Mouse (Mus musculus) midbrain, embryonic 12.5 days (tissue): ENCODE measurements around the gene Igfbp6. TPM values are rescaled to one million over a fixed set of nuclear protein-coding genes. Genes with fewer than 3 reads are reported as not detected.
"Not testable (repeated sequence)": the region's sequence is repeated elsewhere in the genome, so short reads cannot be mapped to it uniquely, and the experiment has no call there.

Experiments
- ATAC-seq: fragments of 200-750 bp; cut with Nextera tagmentation; 2 replicates; pipeline ENCODE4 v1.8.0; 2017; ENCODE audit warnings: low read depth, moderate TSS enrichment, moderate library complexity; ENCODE audit not compliant: low FRiP score
- H3K27ac ChIP-seq: fragments of 300-500 bp; sonication (generic); replicated peaks from 2 replicates; pipeline ENCODE4 v1.5.1; 2016; ENCODE audit warnings: mild to moderate bottlenecking
- H3K27me3 ChIP-seq: fragments of 300-500 bp; sonication (generic); 2 replicates; pipeline ENCODE4 v1.6.1; 2016; ENCODE audit warnings: mild to moderate bottlenecking
- H3K36me3 ChIP-seq: fragments of 300-500 bp; sonication (generic); 2 replicates; pipeline ENCODE4 v1.6.1; 2016
- H3K4me1 ChIP-seq: fragments of 300-500 bp; sonication (generic); 2 replicates; pipeline ENCODE4 v1.6.1; 2016
- H3K4me2 ChIP-seq: fragments of 300-500 bp; sonication (generic); replicated peaks from 2 replicates; pipeline ENCODE4 v1.6.1; 2016; ENCODE audit warnings: mild to moderate bottlenecking, moderate library complexity
- H3K4me3 ChIP-seq: fragments of 300-500 bp; sonication (generic); 2 replicates; pipeline ENCODE4 v1.5.1; 2016; ENCODE audit warnings: mild to moderate bottlenecking
- H3K9ac ChIP-seq: fragments of 300-500 bp; sonication (generic); replicated peaks from 2 replicates; pipeline ENCODE4 v1.6.1; 2016; ENCODE audit warnings: mild to moderate bottlenecking, moderate library complexity
- H3K9me3 ChIP-seq: fragments of 300-500 bp; sonication (generic); 2 replicates; pipeline ENCODE4 v1.6.1; 2016; ENCODE audit warnings: mild to moderate bottlenecking
- WGBS: fragments of 180-500 bp; shearing (Covaris S2); methylation state at CpG from one replicate; pipeline ENCODE4 v1.1.7; 2016; 5-methylcytosine and 5-hydroxymethylcytosine counted together
- polyA plus RNA-seq: library from polyadenylated mRNA; unstranded; fragments of >200 nt; fragmentation: Nextera tagmentation; extraction: Ambion mirVana; gene quantifications from 2 replicates; pipeline ENCODE4 v1.2.1, GENCODE M21; 2016

The Igfbp6 gene
- polyA plus RNA-seq, 1 experiment from 2014 or later = 0.32 TPM

DNA sequence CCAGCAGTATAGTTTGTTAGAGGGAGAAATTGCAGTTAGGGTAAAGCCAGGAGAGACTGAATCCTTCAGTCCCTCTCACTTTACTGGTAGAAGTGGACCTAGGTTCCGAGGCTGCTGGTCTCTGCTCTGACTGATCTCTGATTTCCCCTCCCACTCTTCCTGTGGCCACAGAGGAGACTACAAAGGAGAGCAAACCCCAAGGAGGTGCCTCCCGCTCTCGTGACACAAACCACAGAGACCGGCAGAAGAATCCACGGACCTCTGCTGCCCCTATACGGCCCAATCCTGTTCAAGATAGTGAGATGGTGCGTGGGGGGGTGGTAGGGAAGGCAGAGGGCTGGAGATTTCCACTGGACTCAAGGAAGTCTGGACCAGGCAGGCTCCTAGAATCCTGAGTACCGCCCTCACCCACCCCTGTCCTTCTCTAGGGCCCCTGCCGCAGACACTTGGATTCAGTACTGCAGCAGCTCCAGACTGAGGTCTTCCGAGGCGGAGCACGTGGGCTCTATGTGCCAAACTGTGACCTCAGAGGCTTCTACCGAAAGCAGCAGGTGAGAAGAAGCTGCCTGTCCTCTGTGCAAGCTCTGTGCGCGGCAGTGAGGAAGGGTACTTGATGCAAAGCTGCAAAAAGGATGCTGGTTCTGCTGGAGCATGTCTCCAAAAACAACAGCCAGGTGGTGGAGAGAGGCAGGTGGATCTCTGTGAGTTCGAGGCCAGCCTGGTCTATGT, 3.7 kb downstream of the Igfbp6 start:
- Histone ChIP-seq H3K4me1 (peaks cover 11% of the 10 kb centered on the region), H3K4me3 (no peak overlapping the region), H3K27ac (no peak overlapping the region), H3K36me3 (no peaks in the 10 kb centered on the region), H3K27me3 (peaks cover 34% of the 10 kb centered on the region), H3K9me3 (no peaks in the 10 kb centered on the region), H3K9ac (no peak overlapping the region), H3K4me2 (no peak overlapping the region)
- no peak for ATAC-seq
- 74% methylated on average over 16 of the region's 16 CpGs for WGBS

DNA sequence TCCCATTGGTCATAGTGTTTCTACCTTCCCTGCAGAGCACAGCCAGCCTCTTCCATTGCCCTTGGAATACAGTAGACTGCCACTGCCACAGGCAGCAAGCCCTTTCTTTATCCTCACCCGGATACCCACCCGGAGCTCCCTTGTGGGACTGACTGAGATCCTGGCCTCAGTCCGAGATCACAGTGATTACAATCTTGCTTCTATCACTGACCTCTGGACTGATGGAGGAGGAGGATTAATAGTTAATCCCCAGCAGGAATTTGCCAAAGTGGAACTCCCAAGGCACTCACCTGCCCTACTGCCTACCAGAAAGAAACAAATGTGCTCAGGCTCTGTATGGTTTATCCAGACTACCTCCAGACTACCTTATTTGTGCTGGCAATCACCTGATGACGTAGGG, 5.4 kb downstream of the Igfbp6 start:
- Histone ChIP-seq H3K36me3 (no peaks in the 10 kb centered on the region), H3K9ac (no peak overlapping the region), H3K4me1 (peaks cover 5% of the 10 kb centered on the region; the same call in 1 of the 2 replicates), H3K4me2 (no peak overlapping the region), H3K27me3 (peaks cover 17% of the 10 kb centered on the region), H3K27ac (no peak overlapping the region), H3K9me3 (no peaks in the 10 kb centered on the region), H3K4me3 (no peak overlapping the region)
- WGBS = 62% methylated on average over 4 of the region's 4 CpGs
- ATAC-seq = no peak

DNA sequence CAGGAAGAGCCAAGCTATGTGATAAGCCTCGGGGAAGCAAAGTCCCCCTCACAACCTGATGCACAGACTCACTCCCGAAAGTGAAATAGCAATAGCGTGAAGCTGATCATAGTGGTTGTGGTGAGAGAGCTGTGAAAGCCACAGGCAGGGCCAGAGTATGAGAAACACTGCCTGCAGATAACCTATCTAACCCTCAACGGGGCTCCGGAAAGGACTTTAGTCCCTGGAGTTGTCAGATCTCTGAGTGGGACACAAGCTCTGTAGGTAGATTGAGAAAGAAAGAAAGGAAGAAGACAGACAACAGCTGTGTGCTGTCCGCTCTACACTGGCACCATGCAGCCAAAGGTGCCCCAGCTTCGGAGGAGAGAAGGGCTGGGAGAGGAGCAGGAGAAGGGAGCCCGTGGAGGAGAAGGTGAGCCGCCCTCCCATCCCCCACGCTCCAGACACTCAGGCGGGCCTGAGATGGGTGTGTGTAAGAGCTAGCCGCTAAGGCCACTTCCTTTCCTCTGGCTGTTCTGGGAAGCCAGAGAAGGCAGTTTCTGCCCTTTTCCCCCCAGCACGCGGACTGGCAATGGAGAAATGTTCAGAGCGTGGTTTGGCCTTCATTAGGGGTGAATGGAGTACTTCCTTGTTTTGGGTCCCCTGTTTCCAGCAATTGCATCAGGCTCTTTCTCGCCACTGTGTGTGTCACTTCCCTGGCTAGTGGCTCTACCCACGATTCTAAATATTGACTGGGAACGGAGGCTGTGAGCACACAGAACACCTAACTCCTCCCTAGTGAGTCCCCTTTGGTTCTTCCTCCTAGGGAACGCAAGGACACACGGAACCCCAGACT, 6.4 kb downstream of the Igfbp6 start, which contains the start of gene Soat2:
Gene Soat2 (plus strand): TSS at position 226 of the 835 bp plus-strand sequence.
- WGBS = 60% methylated on average over 20 of the region's 20 CpGs
- no peak within 1 kb of the TSS for H3K4me2 ChIP-seq
- H3K9me3 ChIP-seq = no peaks in the 10 kb centered on the region
- no peak for ATAC-seq
- H3K27ac ChIP-seq = no peak within 1 kb of the TSS
- no peak within 1 kb of the TSS for H3K9ac ChIP-seq
- H3K36me3 ChIP-seq = no peaks in the 10 kb centered on the region
- H3K4me3 ChIP-seq = no peak within 1 kb of the TSS
- H3K4me1 ChIP-seq = 0 out of 2 replicates have a peak, but pooled peaks cover 2% of the 10 kb centered on the region
- peaks cover 7% of the 10 kb centered on the region for H3K27me3 ChIP-seq

DNA sequence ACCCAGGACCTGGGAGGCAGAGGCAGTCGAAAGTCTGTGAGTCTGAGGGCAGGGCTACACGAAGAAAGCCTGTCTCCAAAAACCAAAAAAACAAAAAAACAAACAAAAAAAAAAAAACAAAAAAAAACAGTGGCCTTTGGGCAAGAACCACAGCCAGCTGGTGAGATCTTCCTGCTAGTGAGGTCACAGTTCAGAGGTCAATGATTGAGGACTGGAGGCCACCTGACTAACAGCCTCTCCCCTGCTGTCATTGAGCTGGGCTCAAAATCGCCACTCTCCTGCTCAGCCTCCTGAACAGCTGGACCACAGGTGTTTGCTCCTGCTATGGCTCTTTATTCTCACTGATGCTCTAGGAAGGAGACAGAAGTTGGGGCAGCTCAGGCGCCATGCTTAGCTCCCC, 8.5 kb downstream of the Igfbp6 start:
- Histone ChIP-seq H3K4me2 (no peak overlapping the region), H3K4me1 (peaks cover 8% of the 10 kb centered on the region), H3K4me3 (no peak overlapping the region), H3K27me3 (no peaks in the 10 kb centered on the region), H3K36me3 (no peaks in the 10 kb centered on the region), H3K9me3 (no peaks in the 10 kb centered on the region), H3K27ac (no peak overlapping the region), H3K9ac (no peak overlapping the region)
- WGBS = 25% methylated on average over 4 of the region's 4 CpGs
- no peak for ATAC-seq

DNA sequence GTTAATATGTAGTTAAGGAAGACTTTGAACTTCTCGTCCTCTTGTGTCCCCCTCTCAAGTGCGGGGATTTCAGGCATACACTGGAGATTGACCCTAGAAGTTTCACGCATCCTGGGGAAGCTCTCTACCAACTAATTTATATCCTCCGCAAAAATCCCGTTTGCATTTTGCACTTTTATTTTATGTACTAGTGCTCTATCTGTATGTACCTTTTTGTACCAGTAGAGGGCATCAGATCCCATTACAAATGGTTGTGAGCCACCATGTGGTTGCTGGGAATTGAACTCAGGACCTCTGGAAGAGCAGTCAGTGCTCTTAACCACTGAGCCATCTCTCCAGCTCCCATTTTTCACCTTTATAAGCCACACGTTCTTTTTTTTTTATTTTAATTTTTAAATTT, 10.8 kb downstream of the Igfbp6 start:
- 89% methylated on average over 6 of the region's 6 CpGs for WGBS
- H3K4me3 ChIP-seq, H3K36me3 ChIP-seq, H3K9ac ChIP-seq, H3K9me3 ChIP-seq, ATAC-seq, H3K4me1 ChIP-seq, H3K27me3 ChIP-seq, H3K4me2 ChIP-seq, H3K27ac ChIP-seq: not testable (repeated sequence)

DNA sequence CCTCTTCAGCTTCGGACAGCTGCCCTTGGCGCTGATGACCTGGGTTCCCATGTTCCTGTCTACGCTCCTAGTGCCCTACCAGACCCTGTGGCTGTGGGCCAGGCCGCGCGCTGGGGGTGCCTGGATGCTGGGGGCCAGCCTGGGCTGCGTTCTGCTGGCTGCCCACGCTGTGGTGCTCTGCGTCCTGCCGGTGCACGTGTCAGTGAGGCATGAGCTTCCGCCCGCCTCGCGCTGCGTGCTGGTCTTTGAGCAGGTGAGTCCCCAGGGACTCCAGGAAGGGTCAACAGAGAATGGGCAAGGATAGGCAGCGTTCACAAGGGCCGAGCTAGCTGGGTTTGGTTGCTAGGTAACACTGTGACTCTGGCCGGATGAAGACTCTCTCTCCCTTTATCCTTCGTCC, 12.7 kb downstream of the Igfbp6 start:
- no peak overlapping the region for H3K4me3 ChIP-seq
- no peak overlapping the region for H3K27ac ChIP-seq
- H3K27me3 ChIP-seq = no peaks in the 10 kb centered on the region
- H3K4me2 ChIP-seq = no peak overlapping the region
- 24% methylated on average over 20 of the region's 20 CpGs for WGBS
- peaks cover 6% of the 10 kb centered on the region for H3K4me1 ChIP-seq
- H3K36me3 ChIP-seq = no peaks in the 10 kb centered on the region
- H3K9me3 ChIP-seq = no peaks in the 10 kb centered on the region
- ATAC-seq = 0 out of 2 replicates have a peak, but pooled peaks have one; percentile 23
- H3K9ac ChIP-seq = no peak overlapping the region; the same call in 1 of the 2 replicates

DNA sequence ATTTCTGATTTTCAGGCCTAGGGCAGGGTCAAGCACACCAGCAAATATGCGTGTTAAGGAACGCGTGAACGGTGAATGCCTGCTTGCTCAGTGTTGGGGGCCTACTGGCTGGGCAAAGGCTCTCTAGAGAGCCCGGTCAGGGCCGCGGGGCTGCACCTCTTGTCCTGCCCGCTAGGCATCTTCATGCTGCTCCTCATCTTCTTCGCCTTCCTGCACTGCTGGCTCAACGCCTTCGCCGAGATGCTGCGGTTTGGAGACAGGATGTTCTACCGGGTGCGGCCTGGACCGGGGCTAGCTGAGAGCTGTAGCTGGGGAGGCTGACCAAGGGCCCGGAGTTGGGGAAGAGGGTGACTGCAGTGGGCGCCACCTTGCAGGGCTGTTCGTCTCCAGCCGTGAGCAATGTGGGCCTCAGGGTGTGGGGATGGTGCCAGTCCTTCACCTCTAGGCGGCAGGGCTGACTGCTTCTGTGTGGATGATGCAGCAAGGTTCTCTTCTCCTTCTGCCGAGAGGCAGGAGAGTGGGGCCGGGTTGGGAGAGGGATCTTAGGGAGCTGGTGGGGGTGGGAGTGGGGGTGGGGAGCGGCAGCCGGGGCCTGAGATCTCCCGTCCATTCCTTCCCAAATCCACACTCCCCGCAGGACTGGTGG, 16.4 kb downstream of the Igfbp6 start:
- no peak overlapping the region for H3K9ac ChIP-seq
- WGBS = 63% methylated on average over 27 of the region's 27 CpGs
- H3K4me1 ChIP-seq = peaks cover 6% of the 10 kb centered on the region
- ATAC-seq = no peak
- H3K4me2 ChIP-seq = no peak overlapping the region
- no peaks in the 10 kb centered on the region for H3K27me3 ChIP-seq
- no peak overlapping the region for H3K27ac ChIP-seq
- no peaks in the 10 kb centered on the region for H3K36me3 ChIP-seq
- H3K9me3 ChIP-seq = no peaks in the 10 kb centered on the region
- H3K4me3 ChIP-seq = no peak overlapping the region

DNA sequence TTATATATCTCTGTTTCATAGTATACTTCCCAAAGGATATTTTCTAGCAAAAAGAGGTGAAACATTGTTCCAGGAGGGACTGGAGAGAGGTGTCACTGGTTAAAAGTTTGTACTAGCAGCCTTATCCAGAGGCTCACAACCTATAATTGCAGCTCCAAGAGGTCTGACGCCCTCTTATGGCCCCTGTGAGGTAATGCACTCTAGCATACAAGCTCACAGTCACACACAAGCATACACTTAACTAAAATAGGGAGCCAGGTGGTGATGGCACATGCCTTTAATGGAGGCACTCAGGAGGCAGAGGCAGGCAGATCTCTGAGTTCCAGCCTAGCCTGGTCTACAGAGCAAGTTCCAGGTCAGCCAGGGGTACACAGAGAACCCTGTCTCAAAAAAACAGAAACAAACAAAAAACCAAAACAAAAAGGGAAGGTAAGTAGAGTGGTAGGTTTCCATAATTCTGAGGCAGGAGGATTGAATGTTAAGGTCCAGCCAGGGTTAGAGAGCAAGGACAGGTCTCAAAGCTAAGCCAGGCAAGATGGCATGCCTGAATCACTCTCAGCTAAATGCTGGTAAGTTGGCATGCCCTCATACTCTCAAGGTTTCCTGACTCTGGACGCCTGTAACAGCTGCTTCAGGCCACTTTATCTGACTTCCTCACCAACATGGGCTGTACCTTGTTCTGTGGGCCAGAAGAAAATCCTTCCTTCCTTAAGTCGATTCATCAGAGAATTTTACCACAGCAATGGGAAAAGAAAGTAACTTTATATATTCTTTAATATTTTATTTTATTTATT, 19.9 kb downstream of the Igfbp6 start:
- H3K9ac ChIP-seq = no peak overlapping the region
- WGBS = 64% methylated on average over 3 of the region's 3 CpGs
- H3K27ac ChIP-seq = no peak overlapping the region
- no peak overlapping the region for H3K4me2 ChIP-seq
- no peak for ATAC-seq
- H3K9me3 ChIP-seq = no peaks in the 10 kb centered on the region
- H3K36me3 ChIP-seq = no peaks in the 10 kb centered on the region
- H3K4me3 ChIP-seq = no peak overlapping the region
- no peaks in the 10 kb centered on the region for H3K27me3 ChIP-seq
- H3K4me1 ChIP-seq = no peaks in the 10 kb centered on the region

DNA sequence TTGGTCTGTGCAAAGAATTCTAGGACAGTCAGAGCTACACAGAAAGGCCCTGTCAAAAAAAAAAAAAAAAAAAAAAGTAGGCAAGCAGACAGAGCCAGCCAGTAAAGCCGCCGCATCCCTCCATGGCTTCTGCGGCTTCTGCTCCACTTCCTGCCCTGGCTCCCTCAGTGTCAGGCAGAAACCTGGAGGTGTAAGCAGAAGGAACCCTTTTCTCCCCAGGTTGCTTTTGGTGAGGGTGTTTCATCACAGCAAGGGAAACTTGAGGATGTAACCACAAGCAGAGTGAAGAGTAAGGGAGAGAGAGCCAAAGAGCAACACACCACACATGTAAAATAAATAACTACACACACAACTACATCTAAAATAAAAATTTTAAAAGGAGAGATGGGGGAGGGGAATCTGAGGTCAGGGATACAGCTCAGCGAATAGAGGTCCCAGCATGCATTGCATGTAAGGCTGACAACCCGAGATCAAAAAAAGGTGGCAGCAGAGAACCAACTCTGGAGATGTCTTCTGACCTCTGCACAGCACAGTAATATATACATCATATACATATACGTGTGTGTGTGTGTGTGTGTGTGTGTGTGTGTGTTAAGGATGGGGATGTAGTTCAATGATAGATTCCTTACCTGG, 21.4 kb downstream of the Igfbp6 start:
- H3K4me2 ChIP-seq = no peak overlapping the region
- no peaks in the 10 kb centered on the region for H3K9me3 ChIP-seq
- no peaks in the 10 kb centered on the region for H3K36me3 ChIP-seq
- no peaks in the 10 kb centered on the region for H3K27me3 ChIP-seq
- WGBS = 65% methylated on average over 6 of the region's 6 CpGs
- H3K4me3 ChIP-seq = no peak overlapping the region
- H3K27ac ChIP-seq = no peak overlapping the region
- no peak overlapping the region for H3K9ac ChIP-seq
- H3K4me1 ChIP-seq = no peaks in the 10 kb centered on the region
- no peak for ATAC-seq

DNA sequence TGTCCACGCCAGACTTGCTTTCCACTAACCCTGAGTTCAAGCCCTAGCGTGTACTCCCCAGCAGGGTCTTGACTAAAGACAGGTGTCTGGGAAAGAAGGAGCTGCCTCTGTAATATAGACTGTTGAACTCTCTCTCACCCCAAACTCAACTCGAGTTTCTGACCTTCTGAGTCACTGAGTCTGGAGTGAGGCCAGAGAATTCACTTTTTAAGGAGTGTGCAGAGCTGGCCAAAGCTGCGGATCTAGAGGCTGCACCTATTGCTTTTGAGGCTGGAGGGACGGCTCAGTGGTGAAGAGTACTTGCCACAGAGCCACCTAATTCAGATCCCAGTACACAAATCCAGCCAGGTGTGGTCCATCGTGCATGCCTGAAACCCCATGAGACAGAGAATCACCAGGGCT, 23.5 kb downstream of the Igfbp6 start:
- Histone ChIP-seq H3K4me3 (no peak overlapping the region), H3K4me1 (no peaks in the 10 kb centered on the region), H3K27ac (no peak overlapping the region), H3K9ac (no peak overlapping the region), H3K9me3 (no peaks in the 10 kb centered on the region), H3K27me3 (no peaks in the 10 kb centered on the region), H3K4me2 (no peak overlapping the region), H3K36me3 (no peaks in the 10 kb centered on the region)
- WGBS = 63% methylated on average over 6 of the region's 6 CpGs
- ATAC-seq = no peak

DNA sequence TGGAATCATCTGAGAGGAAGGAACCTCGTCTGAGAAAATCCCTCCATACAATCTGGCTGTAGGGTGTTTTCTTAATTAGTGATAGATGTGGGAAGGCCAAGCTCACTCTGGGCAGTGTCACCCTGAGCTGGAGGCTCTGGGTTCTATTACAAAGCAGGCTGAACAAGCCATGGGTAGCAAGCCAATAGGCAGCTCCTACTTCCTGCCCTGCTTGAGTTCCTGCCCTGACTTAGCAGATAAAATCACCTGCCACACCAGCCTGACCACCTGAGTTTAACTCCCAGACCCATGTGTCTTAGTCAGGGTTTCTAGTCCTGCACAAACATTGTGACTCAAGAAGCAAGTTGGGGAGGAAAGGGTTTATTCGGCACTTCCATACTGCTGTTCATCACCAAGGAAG, 24.9 kb downstream of the Igfbp6 start:
- WGBS = 78% methylated on average over 2 of the region's 2 CpGs
- H3K4me3 ChIP-seq = no peak overlapping the region
- no peak for ATAC-seq

More for the DNA sequence above, 24.9 kb downstream of the Igfbp6 start:
- Histone ChIP-seq H3K36me3 (no peaks in the 10 kb centered on the region), H3K9ac (no peak overlapping the region), H3K9me3 (no peaks in the 10 kb centered on the region), H3K4me2 (no peak overlapping the region), H3K27ac (no peak overlapping the region), H3K27me3 (no peaks in the 10 kb centered on the region), H3K4me1 (no peaks in the 10 kb centered on the region)
